12 mouse cellular contexts compared by ENCODE assay signal in genomic region chr13:32495063-32495462, GRCm38 (mm10).
DNase-seq lines count a peak whose midpoint lies in the region; ATAC-seq and TF ChIP-seq lines count a peak whose summit lies in the region.
"Had no signal": no experiment of that assay in that cellular context is flagged by ENCODE, and none has a peak within 500 bp of the region (broad histone marks: within the 10 kb centered on the region; RNA-seq: fewer than 3 reads in every experiment).

No protein-coding gene starts in this region.

- no peak overlapping the region for H3K4me2 ChIP-seq in kidney, embryonic 16.5 days (replicated peaks; ENCODE audit: low read depth, low read length)
- H3K4me2 ChIP-seq in forebrain, embryonic 15.5 days (replicated peaks) = no peak overlapping the region
- H3K4me2 ChIP-seq in forebrain, postnatal 0 days (ENCODE audit: low read depth) = no peak overlapping the region
- H3K4me2 ChIP-seq: embryonic facial prominence, embryonic 12.5 days had no signal

- no peaks in the 10 kb centered on the region for H3K9me3 ChIP-seq in kidney, embryonic 16.5 days (ENCODE audit: low read length)
- no peaks in the 10 kb centered on the region for H3K9me3 ChIP-seq in forebrain, embryonic 15.5 days
- no peaks in the 10 kb centered on the region for H3K9me3 ChIP-seq in forebrain, postnatal 0 days (ENCODE audit: low read length)
- H3K9me3 ChIP-seq: embryonic facial prominence, embryonic 12.5 days had no signal

- no peaks in the 10 kb centered on the region for H3K36me3 ChIP-seq in kidney, embryonic 16.5 days (ENCODE audit: insufficient read depth, low read length)
- no peaks in the 10 kb centered on the region for H3K36me3 ChIP-seq in forebrain, embryonic 15.5 days
- H3K36me3 ChIP-seq in forebrain, postnatal 0 days (ENCODE audit: insufficient read depth) = no peaks in the 10 kb centered on the region
- H3K36me3 ChIP-seq: embryonic facial prominence, embryonic 12.5 days had no signal

- H3K9ac ChIP-seq in kidney, embryonic 16.5 days (replicated peaks; ENCODE audit: low read length) = no peak overlapping the region
- H3K9ac ChIP-seq in forebrain, embryonic 15.5 days (replicated peaks) = no peak overlapping the region
- H3K9ac ChIP-seq in forebrain, postnatal 0 days = no peak overlapping the region
- H3K9ac ChIP-seq: embryonic facial prominence, embryonic 12.5 days had no signal

- no peak overlapping the region for H3K4me3 ChIP-seq in kidney, embryonic 16.5 days (ENCODE audit: low read length)
- H3K4me3 ChIP-seq in forebrain, embryonic 15.5 days = no peak overlapping the region
- H3K4me3 ChIP-seq in forebrain, postnatal 0 days (ENCODE audit: low read depth, low read length) = no peak overlapping the region
- H3K4me3 ChIP-seq: embryonic facial prominence, embryonic 12.5 days; left cerebral cortex, adult 2 months had no signal

- peak; percentile 46 for DNase-seq in kidney, adult 18-20 months
- peak; percentile 81 for DNase-seq in Muller cell, postnatal 12 days (ENCODE audit: inconsistent ontology term)
- DNase-seq in cerebellum, postnatal 36 days = peak; percentile 13 to 30
- DNase-seq in kidney, postnatal 4 days = peak; percentile 37 to 62
- DNase-seq in forebrain, postnatal 0 days = no peak
- no peak for DNase-seq in spleen, postnatal 10 days (ENCODE audit: low spot score in 2 of 2)
- DNase-seq: lung, postnatal 4 days had no signal

- H3K27ac ChIP-seq in kidney, embryonic 16.5 days (ENCODE audit: low read length) = no peak overlapping the region
- H3K27ac ChIP-seq in forebrain, embryonic 15.5 days (replicated peaks) = no peak overlapping the region
- no peak overlapping the region for H3K27ac ChIP-seq in forebrain, postnatal 0 days (ENCODE audit: low read depth, low read length)
- H3K27ac ChIP-seq: embryonic facial prominence, embryonic 12.5 days; left cerebral cortex, adult 2 months had no signal

- no peak for TF ChIP-seq CTCF in forebrain, postnatal 0 days (IDR thresholded peaks at IDR 0.05; ENCODE audit: low read depth)

- peaks cover 25% of the 10 kb centered on the region for H3K4me1 ChIP-seq in kidney, embryonic 16.5 days (ENCODE audit: insufficient read depth, low read length)
- H3K4me1 ChIP-seq in forebrain, embryonic 15.5 days = no peaks in the 10 kb centered on the region
- H3K4me1 ChIP-seq in forebrain, postnatal 0 days (ENCODE audit: insufficient read depth) = 0 out of 2 replicates have a peak, but pooled peaks cover 3% of the 10 kb centered on the region

- ATAC-seq in kidney, embryonic 16.5 days (ENCODE audit: low FRiP score, low TSS enrichment) = no peak
- ATAC-seq in forebrain, embryonic 15.5 days (replicated peaks) = no peak
- ATAC-seq in forebrain, postnatal 0 days = no peak
- ATAC-seq: hindbrain, embryonic 16.5 days had no signal

- WGBS in kidney, embryonic 16.5 days = 26% methylated on average over 6 of the region's 6 CpGs
- WGBS in forebrain, embryonic 15.5 days = 78% methylated on average over 6 of the region's 6 CpGs
- WGBS in forebrain, postnatal 0 days = 72% methylated on average over 6 of the region's 6 CpGs

- no peaks in the 10 kb centered on the region for H3K27me3 ChIP-seq in kidney, embryonic 16.5 days (ENCODE audit: insufficient read depth, low read length)
- H3K27me3 ChIP-seq in forebrain, embryonic 15.5 days = no peaks in the 10 kb centered on the region
- no peaks in the 10 kb centered on the region for H3K27me3 ChIP-seq in forebrain, postnatal 0 days (ENCODE audit: insufficient read depth, low read length)
- H3K27me3 ChIP-seq: embryonic facial prominence, embryonic 12.5 days had no signal

Comparison
In these comparisons a context has a peak if more than half of its experiments do, and no peak if none do; other contexts are left out.
1. DNase-seq: peak in kidney, adult 18-20 months (single experiment), Muller cell, postnatal 12 days (single experiment), cerebellum, postnatal 36 days (2 of 2) and kidney, postnatal 4 days (2 of 2); none in forebrain, postnatal 0 days (single experiment) and spleen, postnatal 10 days (0 of 2).